Mouse (Mus musculus) olfactory bulb, adult 2 months (tissue): ENCODE data around the gene Tnks1bp1. TPM values are rescaled to one million over a fixed set of nuclear protein-coding genes. Genes with fewer than 3 reads are reported as not detected.

Experiments used
- H3K27ac ChIP-seq: fragments of 200-500 bp; 2 replicates; pipeline ENCODE4 v1.5.1; 2012; ENCODE audit warnings: low read depth, low read length; ENCODE audit not compliant: insufficient read depth
- H3K4me1 ChIP-seq: fragments of 200-500 bp; 2 replicates; pipeline ENCODE4 v1.6.1; 2012; ENCODE audit warnings: low read length; ENCODE audit not compliant: control insufficient read depth, insufficient read depth
- H3K4me3 ChIP-seq: fragments of 200-500 bp; 2 replicates; pipeline ENCODE4 v1.5.1; 2012; ENCODE audit warnings: mild to moderate bottlenecking, low read depth, low read length, moderate library complexity; ENCODE audit not compliant: insufficient read depth
- CTCF ChIP-seq: fragments of 200-500 bp; IDR thresholded peaks from 2 replicates; pipeline ENCODE4 v1.5.1; 2012; ENCODE audit warnings: low read depth, mild to moderate bottlenecking, low read length, moderate library complexity; ENCODE audit not compliant: insufficient read depth
- POLR2A ChIP-seq: fragments of 200-500 bp; IDR thresholded peaks from 2 replicates; pipeline ENCODE4 v1.6.1; 2012; ENCODE audit warnings: mild to moderate bottlenecking, low read depth, low read length, moderate library complexity; ENCODE audit not compliant: insufficient read depth
- WGBS: fragments of 180-500 bp; shearing (Covaris S2); methylation state at CpG from one replicate; pipeline ENCODE4 v1.1.7; 2018; 5-methylcytosine and 5-hydroxymethylcytosine counted together
- polyA plus RNA-seq: library from polyadenylated mRNA; stranded (reverse); fragments of >200 nt; gene quantifications from 2 replicates; pipeline ENCODE4 v1.2.4, GENCODE M21; 2012; ENCODE audit warnings: low replicate concordance; ENCODE audit not compliant: missing spikeins, insufficient read depth, insufficient read length

The Tnks1bp1 gene
- polyA plus RNA-seq, 1 experiment = not detected

- TF ChIP-seq CTCF (no peak), POLR2A (no peak)
- 26% methylated on average over 10 of the region's 10 CpGs for WGBS
- H3K4me3 ChIP-seq = peak overlapping the region; percentile 15; the same call in 1 of the 2 replicates
- peaks cover 28% of the 10 kb centered on the region for H3K4me1 ChIP-seq
- peak overlapping the region; percentile 8; the same call in 1 of the 2 replicates for H3K27ac ChIP-seq
These were observed 2.3 kb downstream of the Tnks1bp1 start for GRCm38 (mm10) chr2:85050001-85050634.

DNA sequence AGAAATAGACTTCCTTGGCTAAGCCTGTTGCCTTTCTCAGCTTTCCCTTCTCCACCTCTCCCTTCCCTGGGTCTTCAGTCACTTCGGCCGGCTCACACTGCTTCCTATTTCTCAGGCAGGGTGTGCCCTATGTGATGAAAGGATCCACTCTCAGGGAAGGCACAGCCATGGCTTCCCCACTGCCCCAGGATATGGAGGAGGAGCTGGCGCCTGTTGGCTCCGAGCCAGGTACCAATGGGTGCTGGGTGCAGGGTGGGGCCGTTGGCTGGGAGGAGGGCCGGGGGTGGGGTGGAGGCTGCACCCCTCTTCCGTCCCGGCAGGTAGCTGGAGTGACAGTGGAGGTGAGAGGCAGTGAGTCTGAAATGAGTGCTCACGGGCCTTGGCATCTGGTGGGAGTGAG is 2.9 kb downstream of the Tnks1bp1 start:
- TF ChIP-seq POLR2A (no peak), CTCF (no peak)
- Histone ChIP-seq H3K27ac (peak overlapping the region; percentile 8; the same call in 1 of the 2 replicates), H3K4me1 (peaks cover 28% of the 10 kb centered on the region), H3K4me3 (peak overlapping the region; percentile 15; the same call in 1 of the 2 replicates)
- 42% methylated on average over 9 of the region's 9 CpGs for WGBS

DNA sequence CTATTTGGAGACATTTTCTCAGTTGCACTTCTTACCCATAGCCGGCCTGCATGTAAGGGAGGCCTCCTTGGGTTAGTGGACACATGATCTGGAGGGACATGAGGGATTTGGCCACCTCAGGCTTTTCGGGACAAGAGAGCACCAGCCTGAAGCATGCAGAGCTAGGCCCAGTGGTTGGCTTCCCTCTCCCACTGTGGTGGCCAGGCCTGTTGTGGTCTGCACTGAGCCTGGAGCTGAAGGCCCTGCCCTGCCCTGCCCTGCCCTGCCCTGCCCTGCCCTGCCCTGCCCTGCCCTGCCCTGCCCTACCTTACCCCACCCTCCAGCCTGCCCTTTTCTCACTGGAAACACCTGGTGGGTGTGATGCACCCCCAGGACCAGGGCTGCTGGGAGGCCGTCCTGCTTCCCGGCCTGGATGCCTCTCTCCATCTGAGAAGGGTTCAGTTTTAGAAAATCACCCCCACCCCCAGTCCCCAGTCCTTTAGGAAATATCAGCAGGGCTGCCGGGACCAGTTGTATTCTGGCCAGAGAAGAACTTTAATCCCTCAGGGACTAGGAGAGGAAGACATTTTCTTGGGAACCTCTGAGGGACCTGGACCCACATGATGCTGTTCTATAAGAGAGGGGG is 5.5 kb downstream of the Tnks1bp1 start:
- Histone ChIP-seq H3K27ac (no peak overlapping the region), H3K4me3 (no peak overlapping the region), H3K4me1 (peaks cover 21% of the 10 kb centered on the region)
- TF ChIP-seq POLR2A (no peak), CTCF (no peak)
- WGBS = 80% methylated on average over 5 of the region's 5 CpGs

GRCm38 (mm10) chr2:85056711-85057110 is 8.9 kb downstream of the Tnks1bp1 start:
- no peak overlapping the region for H3K4me3 ChIP-seq
- WGBS = 76% methylated on average over 5 of the region's 5 CpGs
- peaks cover 10% of the 10 kb centered on the region for H3K4me1 ChIP-seq
- TF ChIP-seq CTCF = no peak
- TF ChIP-seq POLR2A = no peak
- H3K27ac ChIP-seq = no peak overlapping the region

DNA sequence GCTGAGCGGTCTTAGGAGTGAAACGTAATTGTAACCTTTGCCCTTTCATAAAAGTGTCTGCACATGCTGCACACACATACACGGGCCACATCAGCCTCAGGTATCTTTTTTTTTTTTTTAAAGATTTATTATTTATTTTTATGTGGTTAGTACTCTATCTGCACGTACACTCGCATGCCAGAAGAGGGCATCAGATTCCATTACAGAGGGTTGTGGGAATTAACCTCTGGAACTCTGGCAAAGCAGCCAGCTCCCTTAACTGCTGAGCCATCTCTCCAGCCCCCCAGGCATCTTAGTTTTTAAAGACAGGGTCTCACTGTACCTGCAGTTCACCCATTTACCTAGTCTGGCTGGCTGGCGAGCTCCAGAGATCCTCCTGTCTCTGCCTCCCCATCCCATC is 11.9 kb downstream of the Tnks1bp1 start:
- no peak overlapping the region for H3K4me3 ChIP-seq
- TF ChIP-seq POLR2A = no peak
- TF ChIP-seq CTCF = no peak
- no peak overlapping the region for H3K27ac ChIP-seq
- WGBS = 94% methylated on average over 6 of the region's 6 CpGs
- peaks cover 10% of the 10 kb centered on the region for H3K4me1 ChIP-seq

- 28% methylated on average over 11 of the region's 11 CpGs for WGBS
- peaks cover 15% of the 10 kb centered on the region for H3K4me1 ChIP-seq
- peak overlapping the region; percentile 19; the same call in 1 of the 2 replicates for H3K4me3 ChIP-seq
- H3K27ac ChIP-seq = no peak overlapping the region
- TF ChIP-seq CTCF (no peak), POLR2A (no peak)
These were observed 12.8 kb downstream of the Tnks1bp1 start for GRCm38 (mm10) chr2:85060591-85061060.

DNA sequence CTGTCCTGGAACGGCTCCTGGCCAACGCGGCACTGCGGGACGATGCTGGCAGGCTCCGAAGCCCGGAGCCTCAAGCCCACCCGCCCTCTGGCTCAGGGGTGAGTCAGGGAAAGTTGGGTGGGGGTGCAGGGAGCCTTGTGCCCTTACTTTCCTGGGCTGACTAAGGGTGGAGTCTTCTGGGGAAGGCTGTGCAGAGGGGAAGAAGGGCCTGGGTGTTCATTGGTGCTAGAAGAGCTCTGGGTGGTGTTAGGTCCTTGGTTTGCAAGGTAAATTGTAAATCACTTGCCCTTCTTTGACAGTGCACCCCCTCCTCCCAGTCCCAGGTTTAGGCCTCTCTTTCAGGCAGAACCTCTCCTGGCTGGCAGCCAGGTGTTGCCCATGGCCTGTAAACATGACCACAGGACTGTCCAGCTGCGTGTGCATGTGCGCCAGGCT is 13.3 kb downstream of the Tnks1bp1 start:
- 48% methylated on average over 10 of the region's 10 CpGs for WGBS
- no peak overlapping the region for H3K27ac ChIP-seq

GRCm38 (mm10) chr2:85065141-85065875 is 17.5 kb downstream of the Tnks1bp1 start:
- 84% methylated on average over 12 of the region's 12 CpGs for WGBS
- Histone ChIP-seq H3K4me3 (no peak overlapping the region), H3K27ac (no peak overlapping the region), H3K4me1 (peaks cover 20% of the 10 kb centered on the region)
- TF ChIP-seq CTCF = no peak
- TF ChIP-seq POLR2A = no peak

More for the DNA sequence above, 13.3 kb downstream of the Tnks1bp1 start:
- peak overlapping the region; percentile 19; the same call in 1 of the 2 replicates for H3K4me3 ChIP-seq
- TF ChIP-seq POLR2A (no peak), CTCF (no peak)
- H3K4me1 ChIP-seq = peaks cover 15% of the 10 kb centered on the region

DNA sequence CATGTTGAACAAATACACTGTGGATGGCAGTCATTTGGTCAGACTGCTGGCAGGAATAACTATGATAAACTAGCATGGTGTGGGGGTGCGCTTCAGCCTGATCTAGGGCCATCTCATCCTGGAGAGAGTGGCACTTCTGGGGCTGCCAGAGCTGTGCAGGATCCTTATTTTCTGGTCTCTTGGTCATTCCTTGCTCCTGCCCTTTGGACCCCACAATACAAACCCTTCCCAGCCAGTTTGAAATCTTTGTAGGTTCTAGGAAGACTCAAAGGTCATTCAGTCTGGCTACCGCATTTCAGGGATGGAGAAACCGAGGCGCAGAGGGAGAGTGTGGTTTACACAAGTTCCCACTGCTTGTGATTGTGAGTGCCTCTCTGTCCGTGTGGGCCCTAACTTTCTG is 19.1 kb downstream of the Tnks1bp1 start:
- TF ChIP-seq POLR2A = no peak
- TF ChIP-seq CTCF = no peak
- Histone ChIP-seq H3K4me1 (peaks cover 10% of the 10 kb centered on the region), H3K27ac (no peak overlapping the region), H3K4me3 (no peak overlapping the region)
- 92% methylated on average over 5 of the region's 5 CpGs for WGBS
